14 mouse cellular contexts compared by ENCODE assay signal in genomic region chr12:27083645-27084550, GRCm38 (mm10).
DNase-seq lines count a peak whose midpoint lies in the region; ATAC-seq and TF ChIP-seq lines count a peak whose summit lies in the region.
"Had no signal": no experiment of that assay in that cellular context is flagged by ENCODE, and none has a peak within 500 bp of the region (broad histone marks: within the 10 kb centered on the region; RNA-seq: fewer than 3 reads in every experiment).

No protein-coding gene starts in this region.

- in situ Hi-C loops in ES-E14 (cut with MboI; ENCODE audit: low sequenced_read_pairs in 2 of 2, unreplicated experiment in 2 of 2), result no loop called here

- H3K9ac ChIP-seq in ES-E14 (ENCODE audit: insufficient read depth, low read depth, low read length, poor library complexity, severe bottlenecking), result no peak overlapping the region
- no peak overlapping the region for H3K9ac ChIP-seq in embryonic facial prominence, embryonic 12.5 days
- no peak overlapping the region for H3K9ac ChIP-seq in hindbrain, embryonic 15.5 days
- H3K9ac ChIP-seq in midbrain, postnatal 0 days (replicated peaks; ENCODE audit: low read length, poor library complexity, severe bottlenecking), result no peak overlapping the region
- H3K9ac ChIP-seq: stomach, embryonic 15.5 days had no signal

- peak overlapping the region; percentile 5; the same call in 1 of the 2 replicates for H3K27ac ChIP-seq in ES-E14 (ENCODE audit: insufficient read depth, low read depth, low read length, poor library complexity, severe bottlenecking)
- 0 out of 2 replicates have a peak overlapping the region, but pooled peaks have one; percentile 61 for H3K27ac ChIP-seq in embryonic facial prominence, embryonic 12.5 days
- H3K27ac ChIP-seq in hindbrain, embryonic 15.5 days (replicated peaks), result peak overlapping the region; percentile 94
- H3K27ac ChIP-seq in midbrain, postnatal 0 days (ENCODE audit: low read depth, low read length), result peak overlapping the region; percentile 85
- no peak overlapping the region for H3K27ac ChIP-seq in thymus, adult 2 months (ENCODE audit: control insufficient read depth, insufficient read depth, low read length)
- H3K27ac ChIP-seq: limb, embryonic 13.5 days; macrophage; stomach, embryonic 15.5 days had no signal

- no peak for ATAC-seq in embryonic facial prominence, embryonic 12.5 days (ENCODE audit: insufficient number of reproducible peaks, insufficient read depth, low FRiP score, low TSS enrichment)
- ATAC-seq in hindbrain, embryonic 15.5 days (ENCODE audit: low FRiP score, low read depth), result 0 out of 2 replicates have a peak, but pooled peaks have one; percentile 31
- no peak for ATAC-seq in midbrain, postnatal 0 days (ENCODE audit: low FRiP score)
- ATAC-seq in monocyte, adult 5-6 weeks (replicated peaks; ENCODE audit: insufficient number of reproducible peaks, low FRiP score, low TSS enrichment, poor library complexity, severe bottlenecking), result no peak

- H3K4me2 ChIP-seq in embryonic facial prominence, embryonic 12.5 days (replicated peaks), result no peak overlapping the region
- H3K4me2 ChIP-seq in hindbrain, embryonic 15.5 days, result no peak overlapping the region
- no peak overlapping the region for H3K4me2 ChIP-seq in midbrain, postnatal 0 days (ENCODE audit: low read depth, low read length, poor library complexity, severe bottlenecking)

- no peak for TF ChIP-seq CTCF in midbrain, postnatal 0 days (IDR thresholded peaks at IDR 0.05)
- TF ChIP-seq CTCF in thymus, adult 2 months (IDR thresholded peaks at IDR 0.05; ENCODE audit: borderline replicate concordance, control insufficient read depth, extremely low read depth, insufficient read depth, low read length, poor library complexity), result no peak

- no peaks in the 10 kb centered on the region for H3K27me3 ChIP-seq in embryonic facial prominence, embryonic 12.5 days
- H3K27me3 ChIP-seq in hindbrain, embryonic 15.5 days, result no peaks in the 10 kb centered on the region
- H3K27me3 ChIP-seq in midbrain, postnatal 0 days (ENCODE audit: insufficient read depth, low read length), result no peaks in the 10 kb centered on the region
- H3K27me3 ChIP-seq in thymus, adult 2 months (ENCODE audit: control insufficient read depth, insufficient read depth, low read length), result no peaks in the 10 kb centered on the region
- H3K27me3 ChIP-seq: CH12.LX; limb, embryonic 13.5 days; stomach, embryonic 15.5 days had no signal

- peaks cover 14 to 16% of the 10 kb centered on the region in 2 experiments for H3K4me1 ChIP-seq in ES-E14 (ENCODE audit: control insufficient read depth in 2 of 2, insufficient read depth in 2 of 2, low read length in 2 of 2, poor library complexity in 1 of 2)
- H3K4me1 ChIP-seq in embryonic facial prominence, embryonic 12.5 days, result peaks cover 15% of the 10 kb centered on the region
- H3K4me1 ChIP-seq in hindbrain, embryonic 15.5 days (replicated peaks), result peaks cover 39% of the 10 kb centered on the region
- peaks cover 6% of the 10 kb centered on the region; the same call in 1 of the 2 replicates for H3K4me1 ChIP-seq in midbrain, postnatal 0 days (ENCODE audit: insufficient read depth, low read length)
- H3K4me1 ChIP-seq in thymus, adult 2 months (replicated peaks; ENCODE audit: control insufficient read depth, insufficient read depth, low read length), result no peaks in the 10 kb centered on the region

- no peak for DNase-seq in ES-E14 (ENCODE audit: low read depth, low spot score)
- DNase-seq in midbrain, postnatal 0 days (ENCODE audit: low spot score), result peak; percentile 57
- no peak for DNase-seq in ovary, postnatal 36 days (ENCODE audit: low spot score)
- no peak for DNase-seq in yolk sac, embryonic 10.5 days (ENCODE audit: low spot score)
- no peak for DNase-seq in thymus, adult 2 months
- DNase-seq: cerebellum, adult 11 months; heart, adult 11 months had no signal

- H3K36me3 ChIP-seq in ES-E14 (ENCODE audit: control insufficient read depth, insufficient read depth, low read length, poor library complexity, severe bottlenecking), result no peaks in the 10 kb centered on the region
- H3K36me3 ChIP-seq in embryonic facial prominence, embryonic 12.5 days, result no peaks in the 10 kb centered on the region
- no peaks in the 10 kb centered on the region for H3K36me3 ChIP-seq in hindbrain, embryonic 15.5 days
- H3K36me3 ChIP-seq in midbrain, postnatal 0 days (ENCODE audit: insufficient read depth, low read length), result no peaks in the 10 kb centered on the region
- no peaks in the 10 kb centered on the region for H3K36me3 ChIP-seq in thymus, adult 2 months (ENCODE audit: control insufficient read depth, insufficient read depth, low read length)
- H3K36me3 ChIP-seq: limb, embryonic 13.5 days; stomach, embryonic 15.5 days had no signal

- no peak for TF ChIP-seq POLR2A in thymus, adult 2 months (IDR thresholded peaks at IDR 0.05; ENCODE audit: control insufficient read depth, extremely low read depth, insufficient read depth, low read length, poor library complexity)

- no peaks in the 10 kb centered on the region for H3K9me3 ChIP-seq in ES-E14 (ENCODE audit: control insufficient read depth, insufficient read depth, low read depth, low read length)
- no peaks in the 10 kb centered on the region for H3K9me3 ChIP-seq in embryonic facial prominence, embryonic 12.5 days
- no peaks in the 10 kb centered on the region for H3K9me3 ChIP-seq in hindbrain, embryonic 15.5 days
- no peaks in the 10 kb centered on the region for H3K9me3 ChIP-seq in midbrain, postnatal 0 days (ENCODE audit: low read length)
- H3K9me3 ChIP-seq: limb, embryonic 13.5 days; stomach, embryonic 15.5 days had no signal

- 39% methylated on average over 4 of the region's 4 CpGs for WGBS in embryonic facial prominence, embryonic 12.5 days
- WGBS in hindbrain, embryonic 15.5 days, result 18% methylated on average over 4 of the region's 4 CpGs
- WGBS in midbrain, postnatal 0 days, result 9% methylated on average over 4 of the region's 4 CpGs
- 54% methylated on average over 4 of the region's 4 CpGs for WGBS in thymus, adult 2 months

- H3K4me3 ChIP-seq in ES-E14 (ENCODE audit: insufficient read depth in 1 of 2, low read depth in 1 of 2, low read length in 2 of 2, poor library complexity in 1 of 2, severe bottlenecking in 1 of 2), result no peak overlapping the region
- H3K4me3 ChIP-seq in embryonic facial prominence, embryonic 12.5 days, result no peak overlapping the region
- H3K4me3 ChIP-seq in hindbrain, embryonic 15.5 days, result no peak overlapping the region
- H3K4me3 ChIP-seq in midbrain, postnatal 0 days (ENCODE audit: low read depth, low read length), result no peak overlapping the region
- no peak overlapping the region for H3K4me3 ChIP-seq in thymus, adult 2 months (ENCODE audit: control insufficient read depth, insufficient read depth, low read length)

TF ChIP-seq in ES-E14, 5 proteins besides CTCF, POLR2A, EP300 and RAD21:
- TF ChIP-seq MAFK (IDR thresholded peaks at IDR 0.05; ENCODE audit: insufficient read depth, low read depth, low read length) (no peak), HCFC1 (IDR thresholded peaks at IDR 0.05; ENCODE audit: borderline replicate concordance, insufficient read depth, low read length) (no peak), ZC3H11A (IDR thresholded peaks at IDR 0.05; ENCODE audit: borderline replicate concordance, low read depth, low read length) (no peak), CHD2 (IDR thresholded peaks at IDR 0.05; ENCODE audit: low read depth, low read length) (no peak), ZNF384 (IDR thresholded peaks at IDR 0.05; ENCODE audit: low read depth, low read length) (no peak)
